8 mouse cellular contexts compared by ENCODE assay signal in the genomic region with DNA sequence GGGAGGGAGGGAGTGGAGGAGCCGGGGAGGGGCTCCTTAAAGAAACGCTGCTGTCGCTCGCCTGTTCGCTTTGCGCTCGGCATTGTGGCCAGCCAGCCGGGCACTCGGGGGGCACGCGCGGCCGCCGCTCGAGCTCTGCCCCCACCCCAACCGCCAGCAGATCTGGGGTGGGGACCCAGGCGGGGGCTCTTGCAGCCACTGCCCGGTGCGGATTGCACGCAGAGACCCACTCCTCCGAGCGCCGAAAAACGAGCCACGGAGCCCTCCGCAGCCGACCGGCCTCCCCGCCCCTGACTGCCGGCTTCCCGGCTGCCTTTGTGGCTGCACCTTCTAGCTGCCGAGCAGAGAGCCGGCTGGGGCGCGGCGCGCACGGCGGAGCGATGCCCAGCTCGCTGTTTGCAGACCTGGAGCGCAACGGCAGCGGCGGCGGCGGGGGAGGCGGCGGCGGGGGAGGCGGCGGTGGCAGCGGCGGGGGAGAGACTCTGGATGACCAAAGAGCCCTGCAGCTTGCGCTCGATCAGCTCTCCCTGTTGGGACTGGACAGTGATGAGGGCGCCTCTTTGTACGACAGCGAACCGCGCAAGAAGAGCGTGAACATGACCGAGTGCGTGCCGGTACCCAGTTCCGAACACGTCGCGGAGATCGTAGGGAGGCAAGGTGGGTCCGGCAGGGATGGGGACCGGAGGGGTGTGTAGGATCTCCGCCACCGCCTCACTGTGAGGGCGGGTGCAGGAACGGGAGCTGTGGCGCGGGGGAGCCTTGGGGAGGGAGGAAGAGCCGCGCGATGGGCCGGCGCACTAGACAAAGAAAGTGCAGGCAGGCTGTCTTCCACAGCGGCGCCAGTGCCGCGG. TPM values are rescaled to one million over a fixed set of nuclear protein-coding genes. Genes with fewer than 3 reads are reported as not detected.
DNase-seq lines count a peak whose midpoint lies in the region; ATAC-seq and TF ChIP-seq lines count a peak whose summit lies in the region.

A gene (plus strand): TSS at position 63 of the 851 bp plus-strand sequence.

- H3K9me3 ChIP-seq in embryonic facial prominence, embryonic 11.5 days (replicated peaks; ENCODE audit: control insufficient read depth, low read length) = no peaks in the 10 kb centered on the region
- H3K9me3 ChIP-seq in limb, embryonic 14.5 days (ENCODE audit: control insufficient read depth, low read length) = no peaks in the 10 kb centered on the region
- H3K9me3 ChIP-seq in midbrain, embryonic 16.5 days (replicated peaks; ENCODE audit: control insufficient read depth, low read length, poor library complexity, severe bottlenecking) = no peaks in the 10 kb centered on the region
- no peaks in the 10 kb centered on the region for H3K9me3 ChIP-seq in stomach, embryonic 14.5 days (ENCODE audit: control insufficient read depth, low read depth, low read length)

- no peaks in the 10 kb centered on the region for H3K27me3 ChIP-seq in embryonic facial prominence, embryonic 11.5 days (ENCODE audit: control insufficient read depth, insufficient read depth, low read length)
- no peaks in the 10 kb centered on the region for H3K27me3 ChIP-seq in limb, embryonic 14.5 days (ENCODE audit: control insufficient read depth, insufficient read depth, low read length)
- no peaks in the 10 kb centered on the region for H3K27me3 ChIP-seq in midbrain, embryonic 16.5 days (ENCODE audit: control insufficient read depth, insufficient read depth, low read depth, low read length)
- H3K27me3 ChIP-seq in stomach, embryonic 14.5 days (ENCODE audit: control insufficient read depth, insufficient read depth, low read length) = no peaks in the 10 kb centered on the region

- TF ChIP-seq POLR2A in limb, embryonic 14.5 days (IDR thresholded peaks at IDR 0.05; ENCODE audit: borderline replicate concordance, extremely low read depth, insufficient read depth, insufficient read length) = peak; percentile 90

- peak within 1 kb of the TSS; percentile 99 for H3K4me3 ChIP-seq in embryonic facial prominence, embryonic 11.5 days (ENCODE audit: low read depth, low read length)
- H3K4me3 ChIP-seq in limb, embryonic 14.5 days (replicated peaks; ENCODE audit: low read length) = peak within 1 kb of the TSS; percentile 99
- peak within 1 kb of the TSS; percentile 62 for H3K4me3 ChIP-seq in midbrain, embryonic 16.5 days (ENCODE audit: low read depth, low read length)
- peak within 1 kb of the TSS; percentile 80 for H3K4me3 ChIP-seq in stomach, embryonic 14.5 days (ENCODE audit: low read depth, low read length)

- peak; percentile 22 to 71 for DNase-seq in urinary bladder, adult 18-20 months (ENCODE audit: low spot score in 2 of 2)
- no peak for DNase-seq in urinary bladder, postnatal 10 days (ENCODE audit: low spot score)
- DNase-seq in embryonic facial prominence, embryonic 11.5 days (ENCODE audit: low spot score) = peak; percentile 49
- DNase-seq in heart, adult 9 months (ENCODE audit: low spot score in 2 of 2) = peak; percentile 26 to 45
- peak; percentile 47 for DNase-seq in kidney, adult 9 months
- DNase-seq in limb, embryonic 14.5 days (ENCODE audit: low spot score) = peak; percentile 48

- WGBS in embryonic facial prominence, embryonic 11.5 days = under 1% methylated on average over 78 of the region's 87 CpGs
- WGBS in limb, embryonic 14.5 days = under 1% methylated on average over 57 of the region's 87 CpGs
- WGBS in midbrain, embryonic 16.5 days = under 1% methylated on average over 83 of the region's 87 CpGs
- WGBS in stomach, embryonic 14.5 days = under 1% methylated on average over 85 of the region's 87 CpGs

- peak within 1 kb of the TSS; percentile 100 for H3K9ac ChIP-seq in embryonic facial prominence, embryonic 11.5 days (replicated peaks; ENCODE audit: low read length)
- H3K9ac ChIP-seq in limb, embryonic 14.5 days (ENCODE audit: low read depth, low read length, severe bottlenecking) = peak within 1 kb of the TSS; percentile 100
- peak within 1 kb of the TSS; percentile 95 for H3K9ac ChIP-seq in midbrain, embryonic 16.5 days (ENCODE audit: low read depth, low read length)
- peak within 1 kb of the TSS; percentile 95 for H3K9ac ChIP-seq in stomach, embryonic 14.5 days (replicated peaks; ENCODE audit: low read depth, low read length)

- peak within 1 kb of the TSS; percentile 100 for H3K27ac ChIP-seq in embryonic facial prominence, embryonic 11.5 days (replicated peaks; ENCODE audit: low read depth, low read length)
- peak within 1 kb of the TSS; percentile 100 for H3K27ac ChIP-seq in limb, embryonic 14.5 days (replicated peaks; ENCODE audit: low read depth, low read length)
- peak within 1 kb of the TSS; percentile 99 for H3K27ac ChIP-seq in midbrain, embryonic 16.5 days (ENCODE audit: low read length)
- H3K27ac ChIP-seq in stomach, embryonic 14.5 days (ENCODE audit: low read length) = peak within 1 kb of the TSS; percentile 98

- H3K4me2 ChIP-seq in embryonic facial prominence, embryonic 11.5 days (ENCODE audit: low read depth, low read length) = peak within 1 kb of the TSS; percentile 98
- peak within 1 kb of the TSS; percentile 94 for H3K4me2 ChIP-seq in limb, embryonic 14.5 days (replicated peaks; ENCODE audit: low read depth, low read length, severe bottlenecking)
- H3K4me2 ChIP-seq in midbrain, embryonic 16.5 days (ENCODE audit: low read length) = peak within 1 kb of the TSS; percentile 89
- peak within 1 kb of the TSS; percentile 68 for H3K4me2 ChIP-seq in stomach, embryonic 14.5 days (replicated peaks; ENCODE audit: low read depth, low read length)

- no peak for ATAC-seq in embryonic facial prominence, embryonic 11.5 days (replicated peaks; ENCODE audit: insufficient number of reproducible peaks, low FRiP score, low TSS enrichment, low read depth)
- no peak for ATAC-seq in limb, embryonic 14.5 days (ENCODE audit: low FRiP score, low read depth)
- no peak for ATAC-seq in midbrain, embryonic 16.5 days
- peak; percentile 2; the same call in 1 of the 2 replicates for ATAC-seq in stomach, embryonic 14.5 days (ENCODE audit: insufficient number of reproducible peaks, insufficient read depth, low FRiP score, low read depth)

- peaks cover 11% of the 10 kb centered on the region for H3K36me3 ChIP-seq in embryonic facial prominence, embryonic 11.5 days (replicated peaks; ENCODE audit: control insufficient read depth, insufficient read depth, low read depth, low read length)
- peaks cover 28% of the 10 kb centered on the region for H3K36me3 ChIP-seq in limb, embryonic 14.5 days (ENCODE audit: control insufficient read depth, insufficient read depth, low read length)
- peaks cover 11% of the 10 kb centered on the region; the same call in 1 of the 2 replicates for H3K36me3 ChIP-seq in midbrain, embryonic 16.5 days (ENCODE audit: control insufficient read depth, insufficient read depth, low read length)
- H3K36me3 ChIP-seq in stomach, embryonic 14.5 days (ENCODE audit: control insufficient read depth, insufficient read depth, low read length) = peaks cover 2% of the 10 kb centered on the region

- no peaks in the 10 kb centered on the region for H3K4me1 ChIP-seq in embryonic facial prominence, embryonic 11.5 days (ENCODE audit: control insufficient read depth, insufficient read depth, low read length)
- H3K4me1 ChIP-seq in limb, embryonic 14.5 days (ENCODE audit: control insufficient read depth, insufficient read depth, low read length) = peaks cover 12% of the 10 kb centered on the region
- H3K4me1 ChIP-seq in midbrain, embryonic 16.5 days (ENCODE audit: control insufficient read depth, insufficient read depth, low read length) = peaks cover 25% of the 10 kb centered on the region
- peaks cover 13% of the 10 kb centered on the region; the same call in 1 of the 2 replicates for H3K4me1 ChIP-seq in stomach, embryonic 14.5 days (ENCODE audit: control insufficient read depth, insufficient read depth, low read length)

RNA-seq across cellular contexts. Expression of the gene that starts here (rescaled TPM):
- 39.7 and 41.6 TPM in 2 replicates for polyA plus RNA-seq in embryonic facial prominence, embryonic 11.5 days (2014; fragmentation: Nextera tagmentation; extraction: Ambion mirVana)
- 83.8 and 129 TPM in 2 replicates for polyA plus RNA-seq in limb, embryonic 14.5 days (2012; rRNA removed)
- polyA plus RNA-seq in limb, embryonic 14.5 days (2014; fragmentation: Nextera tagmentation; extraction: Ambion mirVana) = 29.8 and 34.3 TPM in 2 replicates
- 25.0 and 36.7 TPM in 2 replicates for polyA plus RNA-seq in midbrain, embryonic 16.5 days (2015; fragmentation: Nextera tagmentation; extraction: Ambion mirVana)
- 14.7 and 15.1 TPM in 2 replicates for polyA plus RNA-seq in stomach, embryonic 14.5 days (2014; fragmentation: Nextera tagmentation; extraction: Ambion mirVana)
